Mouse (Mus musculus) heart, embryonic 14.5 days (tissue): ENCODE data around the gene Hnrnpa3. TPM values are rescaled to one million over a fixed set of nuclear protein-coding genes. Genes with fewer than 3 reads are reported as not detected.

Source experiments
- ATAC-seq: fragments of 200-750 bp; cut with Nextera tagmentation; 2 replicates; pipeline ENCODE4 v1.8.0; 2017; ENCODE audit warnings: low read depth, moderate TSS enrichment; ENCODE audit not compliant: insufficient number of reproducible peaks, insufficient read depth, low FRiP score
- H3K27ac ChIP-seq, 2 experiments: fragments of 200-500 bp in 1 of 2; fragments of 300-500 bp in 1 of 2; sonication (generic) in 1 of 2; replicated peaks in 1 of 2; 2 replicates each; pipeline ENCODE4 v1.5.1; 2012 to 2014; ENCODE audit warnings: low read depth in 2 of 2, low read length in 2 of 2, control low read depth in 1 of 2, mild to moderate bottlenecking in 1 of 2, mixed read lengths in 1 of 2; ENCODE audit not compliant: control insufficient read depth in 1 of 2, insufficient read depth in 1 of 2
- H3K27me3 ChIP-seq: fragments of 300-500 bp; sonication (generic); 2 replicates; pipeline ENCODE4 v1.6.1; 2014; ENCODE audit warnings: mild to moderate bottlenecking, low read length, control low read depth; ENCODE audit not compliant: control insufficient read depth, insufficient read depth
- H3K36me3 ChIP-seq: fragments of 300-500 bp; sonication (generic); 2 replicates; pipeline ENCODE4 v1.6.1; 2014; ENCODE audit warnings: mild to moderate bottlenecking, control low read depth, low read length, mixed read lengths; ENCODE audit not compliant: control insufficient read depth, insufficient read depth
- H3K4me1 ChIP-seq, 2 experiments: fragments of 200-500 bp in 1 of 2; fragments of 300-500 bp in 1 of 2; sonication (generic) in 1 of 2; 2 replicates each; pipeline ENCODE4 v1.6.1; 2012 to 2014; ENCODE audit warnings: low read length in 2 of 2, control low read depth in 1 of 2, mixed read lengths in 1 of 2; ENCODE audit not compliant: control insufficient read depth in 2 of 2, insufficient read depth in 2 of 2
- H3K4me2 ChIP-seq: fragments of 300-500 bp; sonication (generic); 2 replicates; pipeline ENCODE4 v1.6.1; 2014; ENCODE audit warnings: mild to moderate bottlenecking, low read length
- H3K4me3 ChIP-seq, 2 experiments: fragments of 200-500 bp in 1 of 2; fragments of 300-500 bp in 1 of 2; sonication (generic) in 1 of 2; 2 replicates each; pipeline ENCODE4 v1.5.1; 2012 to 2014; ENCODE audit warnings: low read length in 2 of 2, mild to moderate bottlenecking in 2 of 2, control low read depth in 1 of 2, low read depth in 1 of 2, moderate library complexity in 1 of 2; ENCODE audit not compliant: control insufficient read depth in 1 of 2, insufficient read depth in 1 of 2
- H3K9ac ChIP-seq: fragments of 300-500 bp; sonication (generic); 2 replicates; pipeline ENCODE4 v1.6.1; 2014; ENCODE audit warnings: mild to moderate bottlenecking, low read length
- H3K9me3 ChIP-seq: fragments of 300-500 bp; sonication (generic); 2 replicates; pipeline ENCODE4 v1.6.1; 2016; ENCODE audit warnings: low read length, control low read depth; ENCODE audit not compliant: control insufficient read depth
- WGBS: fragments of 180-500 bp; shearing (Covaris S2); extraction: QIAGEN DNeasy Blood & Tissue Kit; methylation state at CpG from one replicate; pipeline ENCODE4 v1.1.7; 2014; 5-methylcytosine and 5-hydroxymethylcytosine counted together
- polyA plus RNA-seq: library from polyadenylated mRNA; unstranded; fragments of >200 nt; fragmentation: Nextera tagmentation; extraction: Ambion mirVana; gene quantifications from 2 replicates; pipeline ENCODE4 v1.2.1, GENCODE M21; 2014

The Hnrnpa3 gene
- polyA plus RNA-seq, 1 experiment from 2014 or later: 121 TPM

DNA sequence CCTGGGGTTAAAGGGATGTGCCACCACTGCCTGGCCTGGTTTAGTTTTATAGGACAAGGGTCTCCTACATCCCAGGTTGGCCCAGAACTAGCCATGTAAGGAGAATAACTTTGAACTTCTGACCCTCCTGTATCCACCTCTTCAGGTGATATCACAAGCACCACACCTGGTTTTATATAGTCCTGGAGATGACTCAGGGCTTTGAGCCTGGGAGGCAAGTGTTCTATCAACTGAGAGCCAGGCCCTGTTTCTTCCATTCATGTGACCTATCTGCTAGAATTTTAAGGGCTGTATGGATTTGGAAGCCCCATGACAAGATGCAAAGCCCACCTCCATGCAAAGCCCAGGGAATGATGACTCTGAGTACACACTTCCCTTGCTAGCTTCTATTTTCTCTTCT lies 5.9 kb upstream of the Hnrnpa3 start:
- no peaks in the 10 kb centered on the region for H3K36me3 ChIP-seq
- no peak overlapping the region for H3K4me3 ChIP-seq
- H3K9me3 ChIP-seq: no peaks in the 10 kb centered on the region
- peaks cover 0 to 16% of the 10 kb centered on the region in 2 experiments; a peak in 3 of 4 replicates for H3K4me1 ChIP-seq
- H3K4me2 ChIP-seq: no peak overlapping the region
- no peaks in the 10 kb centered on the region for H3K27me3 ChIP-seq
- no peak overlapping the region for H3K27ac ChIP-seq
- no peak for ATAC-seq
- no peak overlapping the region for H3K9ac ChIP-seq

- Histone ChIP-seq H3K27me3 (no peaks in the 10 kb centered on the region), H3K4me1 (peaks cover 0 to 16% of the 10 kb centered on the region in 2 experiments; a peak in 3 of 4 replicates), H3K27ac (no peak overlapping the region), H3K9me3 (no peaks in the 10 kb centered on the region), H3K4me2 (no peak overlapping the region), H3K36me3 (no peaks in the 10 kb centered on the region), H3K4me3 (no peak overlapping the region), H3K9ac (no peak overlapping the region)
- ATAC-seq: no peak
- 88% methylated on average over 1 of the region's 1 CpGs for WGBS
Observed at GRCm38 (mm10) chr2:75654679-75655078, 4.4 kb upstream of the Hnrnpa3 start.

GRCm38 (mm10) chr2:75656924-75657323 lies 2.1 kb upstream of the Hnrnpa3 start:
- H3K27ac ChIP-seq: peak overlapping the region; percentile 13 to 99; a peak in 3 of 4 replicates

GRCm38 (mm10) chr2:75657907-75658691 lies 962 bp upstream of the Hnrnpa3 start:
- ATAC-seq: no peak
- H3K4me1 ChIP-seq: peaks cover 2 to 19% of the 10 kb centered on the region in 2 experiments; a peak in 3 of 4 replicates
- peak overlapping the region; percentile 99 to 100 for H3K27ac ChIP-seq
- peak overlapping the region; percentile 96 for H3K9ac ChIP-seq
- H3K4me2 ChIP-seq: peak overlapping the region; percentile 79
- H3K27me3 ChIP-seq: no peaks in the 10 kb centered on the region
- WGBS: 3% methylated on average over 18 of the region's 18 CpGs
- no peaks in the 10 kb centered on the region for H3K9me3 ChIP-seq
- H3K36me3 ChIP-seq: peaks cover 21% of the 10 kb centered on the region
- peak overlapping the region; percentile 81 to 87 for H3K4me3 ChIP-seq

More at GRCm38 (mm10) chr2:75656924-75657323, 2.1 kb upstream of the Hnrnpa3 start:
- Histone ChIP-seq H3K36me3 (peaks cover 9% of the 10 kb centered on the region), H3K4me1 (peaks cover 2 to 24% of the 10 kb centered on the region in 2 experiments; a peak in 3 of 4 replicates), H3K9ac (no peak overlapping the region; the same call in 1 of the 2 replicates), H3K4me2 (no peak overlapping the region), H3K27me3 (no peaks in the 10 kb centered on the region), H3K9me3 (no peaks in the 10 kb centered on the region), H3K4me3 (no peak overlapping the region)
- WGBS: 91% methylated on average over 5 of the region's 5 CpGs
- no peak for ATAC-seq

DNA sequence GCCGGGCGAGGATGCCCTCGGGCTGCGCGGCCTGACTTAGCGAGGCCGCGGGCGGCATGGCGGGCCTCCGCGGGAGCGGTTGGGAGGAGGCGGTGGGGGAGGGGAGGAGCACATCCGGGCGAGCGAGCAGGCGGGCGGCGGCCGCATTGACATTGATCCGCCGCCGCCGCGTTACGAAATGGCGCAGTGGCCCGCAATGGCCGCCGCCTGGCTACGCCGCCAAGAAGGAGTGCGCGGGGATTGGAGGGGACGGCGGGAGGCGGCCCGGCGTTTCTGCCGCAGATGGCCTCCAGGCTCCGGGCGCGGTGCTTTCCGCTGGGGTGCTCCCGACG lies 534 bp downstream of the Hnrnpa3 start:
- Histone ChIP-seq H3K36me3 (peaks cover 36% of the 10 kb centered on the region), H3K9ac (peak overlapping the region; percentile 99)
- 0% methylated on average over 42 of the region's 47 CpGs for WGBS

GRCm38 (mm10) chr2:75660255-75660948 lies 1.3 kb downstream of the Hnrnpa3 start:
- peaks cover 2 to 19% of the 10 kb centered on the region in 2 experiments; a peak in 3 of 4 replicates for H3K4me1 ChIP-seq
- WGBS: 1% methylated on average over 15 of the region's 15 CpGs
- no peaks in the 10 kb centered on the region for H3K9me3 ChIP-seq
- no peaks in the 10 kb centered on the region for H3K27me3 ChIP-seq
- H3K9ac ChIP-seq: peak overlapping the region; percentile 99
- H3K4me2 ChIP-seq: peak overlapping the region; percentile 94
- ATAC-seq: no peak
- peaks cover 43% of the 10 kb centered on the region for H3K36me3 ChIP-seq
- H3K4me3 ChIP-seq: peak overlapping the region; percentile 58 to 81
- peak overlapping the region; percentile 87 to 99; a peak in 3 of 4 replicates for H3K27ac ChIP-seq

More for the DNA sequence above, 534 bp downstream of the Hnrnpa3 start:
- H3K4me1 ChIP-seq: peaks cover 2 to 19% of the 10 kb centered on the region in 2 experiments; a peak in 3 of 4 replicates
- peak overlapping the region; percentile 87 to 99 for H3K27ac ChIP-seq
- H3K9me3 ChIP-seq: no peaks in the 10 kb centered on the region
- ATAC-seq: peak; percentile 69
- peak overlapping the region; percentile 58 to 81 for H3K4me3 ChIP-seq
- peak overlapping the region; percentile 94 for H3K4me2 ChIP-seq
- no peaks in the 10 kb centered on the region for H3K27me3 ChIP-seq

GRCm38 (mm10) chr2:75661106-75661505 lies 2.0 kb downstream of the Hnrnpa3 start:
- Histone ChIP-seq H3K9me3 (no peaks in the 10 kb centered on the region), H3K36me3 (peaks cover 44% of the 10 kb centered on the region), H3K9ac (peak overlapping the region; percentile 99), H3K4me2 (peak overlapping the region; percentile 94), H3K27me3 (no peaks in the 10 kb centered on the region), H3K27ac (peak overlapping the region in 1 of 2 experiments; percentile 99; a peak in 1 of 4 replicates), H3K4me1 (peaks cover 2 to 19% of the 10 kb centered on the region in 2 experiments; a peak in 3 of 4 replicates), H3K4me3 (peak overlapping the region in 1 of 2 experiments; percentile 81; a peak in 2 of 4 replicates)
- 17% methylated on average over 2 of the region's 2 CpGs for WGBS
- no peak for ATAC-seq
